ENCODE assay signal across 10 mouse cellular contexts in the genomic region with DNA sequence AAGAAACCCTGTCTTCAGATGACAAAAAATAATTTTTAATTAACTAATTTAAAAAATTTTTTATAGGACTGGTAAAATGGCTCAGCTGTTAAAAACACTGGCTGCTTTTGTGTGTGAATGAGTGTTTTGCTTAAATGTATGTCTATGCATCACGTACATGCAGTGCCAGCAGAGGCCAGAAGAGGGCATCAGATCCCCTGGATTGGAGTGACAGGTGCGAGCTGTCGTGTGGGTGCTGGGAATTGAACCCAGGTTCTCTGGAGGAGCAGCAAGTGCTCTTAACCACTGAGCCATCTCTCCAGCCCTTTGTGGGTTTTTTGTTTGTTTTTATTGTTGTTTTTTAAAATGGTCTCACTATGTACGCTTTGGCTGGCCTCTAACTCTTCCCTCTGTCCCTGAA. TPM values are rescaled to one million over a fixed set of nuclear protein-coding genes. Genes with fewer than 3 reads are reported as not detected.
DNase-seq lines count a peak whose midpoint lies in the region; ATAC-seq and TF ChIP-seq lines count a peak whose summit lies in the region.
"Had no signal": no experiment of that assay in that cellular context is flagged by ENCODE, and none has a peak within 500 bp of the region (broad histone marks: within the 10 kb centered on the region; RNA-seq: fewer than 3 reads in every experiment).

No protein-coding gene starts in this region.

- intact Hi-C loops in left cerebral cortex, adult 2 months (cut with DNase I): no loop called here
- intact Hi-C loops in left cerebral cortex, postnatal 10 days (cut with DNase I): no loop called here

- no peaks in the 10 kb centered on the region for H3K36me3 ChIP-seq in G1E (replicated peaks)
- H3K36me3 ChIP-seq in small intestine, adult 2 months (ENCODE audit: control insufficient read depth, insufficient read depth, low read length): peaks cover 18% of the 10 kb centered on the region

- no peaks in the 10 kb centered on the region for H3K9me3 ChIP-seq in G1E (replicated peaks)
- H3K9me3 ChIP-seq: neural tube, embryonic 13.5 days had no signal

- peak; percentile 53 for TF ChIP-seq CTCF in left cerebral cortex, adult 2 months (IDR thresholded peaks at IDR 0.05)
- TF ChIP-seq CTCF in G1E (IDR thresholded peaks at IDR 0.05; ENCODE audit: low read depth, low read length): peak; percentile 24; the same call in 1 of the 2 replicates
- peak; percentile 60; the same call in 1 of the 2 replicates for TF ChIP-seq CTCF in small intestine, adult 2 months (IDR thresholded peaks at IDR 0.05; ENCODE audit: extremely low read depth, insufficient read length, insufficient replicate concordance, low read depth, low read length)

- peaks cover 27% of the 10 kb centered on the region for H3K27me3 ChIP-seq in G1E (ENCODE audit: insufficient read depth, low read length)
- no peaks in the 10 kb centered on the region for H3K27me3 ChIP-seq in small intestine, adult 2 months (ENCODE audit: control insufficient read depth, insufficient read depth, low read length)
- H3K27me3 ChIP-seq: neural tube, embryonic 13.5 days had no signal

- H3K4me1 ChIP-seq in G1E (ENCODE audit: insufficient read depth, low read depth, low read length): peaks cover 13% of the 10 kb centered on the region
- no peaks in the 10 kb centered on the region for H3K4me1 ChIP-seq in small intestine, adult 2 months (ENCODE audit: control insufficient read depth, insufficient read depth, insufficient read length, low read length)

- 96% methylated on average over 4 of the region's 4 CpGs for WGBS in small intestine, adult 2 months

- no peak overlapping the region for H3K4me3 ChIP-seq in left cerebral cortex, adult 2 months
- H3K4me3 ChIP-seq in G1E (ENCODE audit: low read depth, low read length): no peak overlapping the region
- H3K4me3 ChIP-seq in small intestine, adult 2 months (ENCODE audit: low read depth, low read length): no peak overlapping the region
- H3K4me3 ChIP-seq: neural tube, embryonic 13.5 days had no signal

- no peak overlapping the region for H3K27ac ChIP-seq in left cerebral cortex, adult 2 months
- no peak overlapping the region for H3K27ac ChIP-seq in small intestine, adult 2 months (ENCODE audit: insufficient read depth, low read depth, low read length)
- H3K27ac ChIP-seq: neural tube, embryonic 13.5 days had no signal

- TF ChIP-seq POLR2A in small intestine, adult 2 months (IDR thresholded peaks at IDR 0.05; ENCODE audit: low read depth, low read length): no peak

- no peak for ATAC-seq in G1E (ENCODE audit: extremely low read depth, insufficient number of reproducible peaks, low FRiP score, poor library complexity, severe bottlenecking)
- ATAC-seq in erythroblast, adult 5-6 weeks (replicated peaks; ENCODE audit: low FRiP score, poor library complexity, severe bottlenecking): no peak

- DNase-seq in left cerebral cortex, adult 2 months (ENCODE audit: extremely low spot score in 1 of 2, low spot score in 2 of 2): no peak
- DNase-seq in left cerebral cortex, postnatal 10 days (ENCODE audit: extremely low spot score in 1 of 2, low spot score in 2 of 2): no peak
- DNase-seq in CD4-positive helper T cell, adult 2 months (ENCODE audit: low read depth, low spot score): peak; percentile 45
- DNase-seq in G1E (ENCODE audit: low spot score): no peak
- no peak for DNase-seq in kidney, postnatal 36 days
- DNase-seq: cerebellum, adult 11 months; heart, postnatal 36 days had no signal

RNA-seq across cellular contexts. Expression of a gene that starts 10.3 kb away (rescaled TPM):
- 10 to 100 TPM; 48.5 to 48.9 TPM for total RNA-seq in left cerebral cortex, adult 2 months (2021)
- 10 to 100 TPM; 56.0 to 56.7 TPM for total RNA-seq in left cerebral cortex, postnatal 10 days (2021)
- not detected in 2 replicates for total RNA-seq in G1E (2014; fragmentation: Nextera tagmentation)
- total RNA-seq in G1E (2017): 0.52 and 1.7 TPM in 2 replicates
- polyA plus RNA-seq in G1E (2012): 0.26 and 0.59 TPM in 2 replicates
- polyA plus RNA-seq in small intestine, adult 2 months (2012; rRNA removed): 28.0 and 91.6 TPM in 2 replicates
- total RNA-seq in erythroblast, adult 5-6 weeks (2015; ENCODE audit: low replicate concordance): 1.5 and 2.1 TPM in 2 replicates
- total RNA-seq in erythroblast, adult 5-6 weeks (2017; ENCODE audit: low replicate concordance): 0.70 and 2.1 TPM in 2 replicates

RNA-seq across cellular contexts. Expression of a gene that starts 19.8 kb away (rescaled TPM):
- total RNA-seq in left cerebral cortex, adult 2 months (2021): 10 to 100 TPM; 32.4 to 42.2 TPM
- 10 to 100 TPM; 30.3 to 32.6 TPM for total RNA-seq in left cerebral cortex, postnatal 10 days (2021)
- total RNA-seq in G1E (2014; fragmentation: Nextera tagmentation): 76.5 and 76.7 TPM in 2 replicates
- 2.1 and 2.3 TPM in 2 replicates for total RNA-seq in G1E (2017)
- polyA plus RNA-seq in G1E (2012): 89.4 and 90.6 TPM in 2 replicates
- polyA plus RNA-seq in small intestine, adult 2 months (2012; rRNA removed): 10.7 and 18.5 TPM in 2 replicates
- 15.6 and 19.2 TPM in 2 replicates for total RNA-seq in erythroblast, adult 5-6 weeks (2015; ENCODE audit: low replicate concordance)
- 5.5 and 7.7 TPM in 2 replicates for total RNA-seq in erythroblast, adult 5-6 weeks (2017; ENCODE audit: low replicate concordance)

RNA-seq across cellular contexts. Expression of a gene that starts 47.0 kb away (rescaled TPM):
- 10 to 100 TPM; 23.4 to 24.9 TPM for total RNA-seq in left cerebral cortex, adult 2 months (2021)
- total RNA-seq in left cerebral cortex, postnatal 10 days (2021): 10 to 100 TPM; 37.9 to 38.9 TPM
- 11.6 and 24.2 TPM in 2 replicates for total RNA-seq in G1E (2014; fragmentation: Nextera tagmentation)
- total RNA-seq in G1E (2017): 22.8 and 25.4 TPM in 2 replicates
- 50.1 and 65.2 TPM in 2 replicates for polyA plus RNA-seq in G1E (2012)
- polyA plus RNA-seq in small intestine, adult 2 months (2012; rRNA removed): 12.5 and 21.9 TPM in 2 replicates
- total RNA-seq in erythroblast, adult 5-6 weeks (2015; ENCODE audit: low replicate concordance): 6.9 and 25.5 TPM in 2 replicates
- 13.8 and 28.7 TPM in 2 replicates for total RNA-seq in erythroblast, adult 5-6 weeks (2017; ENCODE audit: low replicate concordance)

RNA-seq across cellular contexts. Expression of a gene that starts 54.0 kb away (rescaled TPM):
- total RNA-seq in left cerebral cortex, adult 2 months (2021): 10 to 100 TPM; 16.0 to 16.2 TPM
- total RNA-seq in left cerebral cortex, postnatal 10 days (2021): 10 to 100 TPM; 19.5 to 23.2 TPM
- total RNA-seq in G1E (2014; fragmentation: Nextera tagmentation) (2.3 TPM in 1 of 2 replicates, not detected in the other), G1E (2017) (0.93 and 1.3 TPM in 2 replicates)
- polyA plus RNA-seq in G1E (2012): 0.53 and 0.59 TPM in 2 replicates
- polyA plus RNA-seq in small intestine, adult 2 months (2012; rRNA removed): 1.6 and 3.3 TPM in 2 replicates
- 14.4 and 28.6 TPM in 2 replicates for total RNA-seq in erythroblast, adult 5-6 weeks (2015; ENCODE audit: low replicate concordance)
- total RNA-seq in erythroblast, adult 5-6 weeks (2017; ENCODE audit: low replicate concordance): 25.6 and 61.1 TPM in 2 replicates

Comparison
In these comparisons a context has a peak if more than half of its experiments do, and no peak if none do; other contexts are left out.
1. RNA of a gene that starts 10.3 kb away (total RNA-seq): 56.0 to 56.7 TPM in left cerebral cortex, postnatal 10 days and 48.5 to 48.9 TPM in left cerebral cortex, adult 2 months; 0.70 to 2.1 TPM in erythroblast, adult 5-6 weeks and 0.52 to 1.7 TPM in G1E; every median in the first group is over 10 times any median in the second.
2. Peak in every context shown above with its lines, with median percentiles within 50 percentile points of each other: CTCF ChIP-seq.